Mouse (Mus musculus) stomach, embryonic 14.5 days (tissue): ENCODE data around the gene Iffo1. TPM values are rescaled to one million over a fixed set of nuclear protein-coding genes. Genes with fewer than 3 reads are reported as not detected.

ENCODE experiments used
- ATAC-seq: fragments of 200-750 bp; cut with Nextera tagmentation; 2 replicates; pipeline ENCODE4 v1.8.0; 2017; ENCODE audit warnings: low read depth, moderate TSS enrichment; ENCODE audit not compliant: insufficient number of reproducible peaks, insufficient read depth, low FRiP score
- H3K27ac ChIP-seq: fragments of 300-500 bp; sonication (generic); 2 replicates; pipeline ENCODE4 v1.5.1; 2014; ENCODE audit warnings: mild to moderate bottlenecking, low read length, moderate library complexity, mixed read lengths
- H3K27me3 ChIP-seq: fragments of 300-500 bp; sonication (generic); 2 replicates; pipeline ENCODE4 v1.6.1; 2014; ENCODE audit warnings: low read length, control low read depth, mixed read lengths; ENCODE audit not compliant: control insufficient read depth, insufficient read depth
- H3K36me3 ChIP-seq: fragments of 300-500 bp; sonication (generic); 2 replicates; pipeline ENCODE4 v1.6.1; 2014; ENCODE audit warnings: mild to moderate bottlenecking, control low read depth, low read length, moderate library complexity, mixed read lengths; ENCODE audit not compliant: control insufficient read depth, insufficient read depth
- H3K4me1 ChIP-seq: fragments of 300-500 bp; sonication (generic); 2 replicates; pipeline ENCODE4 v1.6.1; 2014; ENCODE audit warnings: low read length, control low read depth, mixed read lengths; ENCODE audit not compliant: control insufficient read depth, insufficient read depth
- H3K4me2 ChIP-seq: fragments of 300-500 bp; sonication (generic); replicated peaks from 2 replicates; pipeline ENCODE4 v1.6.1; 2014; ENCODE audit warnings: low read depth, low read length, control low read depth
- H3K4me3 ChIP-seq: fragments of 300-500 bp; sonication (generic); 2 replicates; pipeline ENCODE4 v1.5.1; 2014; ENCODE audit warnings: low read depth, low read length, control low read depth
- H3K9ac ChIP-seq: fragments of 300-500 bp; sonication (generic); replicated peaks from 2 replicates; pipeline ENCODE4 v1.6.1; 2014; ENCODE audit warnings: low read depth, mild to moderate bottlenecking, control low read depth, low read length, moderate library complexity, mixed read lengths
- H3K9me3 ChIP-seq: fragments of 300-500 bp; sonication (generic); 2 replicates; pipeline ENCODE4 v1.6.1; 2016; ENCODE audit warnings: low read depth, low read length, control low read depth; ENCODE audit not compliant: control insufficient read depth
- WGBS: fragments of 180-500 bp; shearing (Covaris S2); extraction: QIAGEN DNeasy Blood & Tissue Kit; methylation state at CpG from one replicate; pipeline ENCODE4 v1.1.7; 2014; 5-methylcytosine and 5-hydroxymethylcytosine counted together
- polyA plus RNA-seq: library from polyadenylated mRNA; unstranded; fragments of >200 nt; fragmentation: Nextera tagmentation; extraction: Ambion mirVana; gene quantifications from 2 replicates; pipeline ENCODE4 v1.2.1, GENCODE M21; 2014

The Iffo1 gene
- polyA plus RNA-seq, result 7.4 and 9.2 TPM in 2 replicates

GRCm38 (mm10) chr6:125145001-125145400 is at the start of gene Iffo1:
Gene Iffo1, plus strand, starts transcription at chr6:125145241.
- Histone ChIP-seq H3K4me3 (peak within 1 kb of the TSS; percentile 65), H3K9me3 (no peaks in the 10 kb centered on the region), H3K4me2 (peak within 1 kb of the TSS; percentile 82), H3K4me1 (peaks cover 21% of the 10 kb centered on the region), H3K27me3 (no peaks in the 10 kb centered on the region), H3K36me3 (peaks cover 20% of the 10 kb centered on the region), H3K9ac (peak within 1 kb of the TSS; percentile 72), H3K27ac (peak within 1 kb of the TSS; percentile 84)
- WGBS, result under 1% methylated on average over 16 of the region's 16 CpGs
- ATAC-seq, result peak; percentile 81

- peak; percentile 81 for ATAC-seq
- Histone ChIP-seq H3K27me3 (no peaks in the 10 kb centered on the region), H3K9me3 (no peaks in the 10 kb centered on the region), H3K4me1 (peaks cover 26% of the 10 kb centered on the region), H3K4me2 (peak within 1 kb of the TSS; percentile 95), H3K4me3 (peak within 1 kb of the TSS; percentile 98), H3K36me3 (peaks cover 27% of the 10 kb centered on the region), H3K9ac (peak within 1 kb of the TSS; percentile 96), H3K27ac (peak within 1 kb of the TSS; percentile 95)
- 2% methylated on average over 40 of the region's 45 CpGs for WGBS
These were observed 49.4 kb upstream of the Iffo1 start, which contains the start of gene Chd4 for GRCm38 (mm10) chr6:125095391-125096278. Gene Chd4, plus strand, starts transcription at chr6:125095981.

GRCm38 (mm10) chr6:125096279-125096596 is 48.8 kb upstream of the Iffo1 start:
- Histone ChIP-seq H3K4me2 (peak overlapping the region; percentile 95), H3K4me1 (peaks cover 23% of the 10 kb centered on the region), H3K27me3 (no peaks in the 10 kb centered on the region), H3K9ac (peak overlapping the region; percentile 96), H3K36me3 (peaks cover 33% of the 10 kb centered on the region), H3K27ac (peak overlapping the region; percentile 95), H3K4me3 (peak overlapping the region; percentile 98), H3K9me3 (no peaks in the 10 kb centered on the region)
- ATAC-seq, result no peak
- WGBS, result 0% methylated on average over 22 of the region's 32 CpGs

- Histone ChIP-seq H3K9me3 (no peaks in the 10 kb centered on the region), H3K36me3 (peaks cover 38% of the 10 kb centered on the region), H3K4me3 (peak overlapping the region; percentile 98), H3K9ac (peak overlapping the region; percentile 96), H3K4me1 (peaks cover 23% of the 10 kb centered on the region), H3K27ac (peak overlapping the region; percentile 95), H3K4me2 (peak overlapping the region; percentile 95), H3K27me3 (no peaks in the 10 kb centered on the region)
- ATAC-seq, result peak; percentile 47
- WGBS, result 0% methylated on average over 40 of the region's 44 CpGs
These were observed 48.3 kb upstream of the Iffo1 start for GRCm38 (mm10) chr6:125096597-125097345.

GRCm38 (mm10) chr6:125097346-125097689 is 47.7 kb upstream of the Iffo1 start:
- peak; percentile 6; the same call in 1 of the 2 replicates for ATAC-seq

GRCm38 (mm10) chr6:125097951-125098350 is 47.1 kb upstream of the Iffo1 start:
- Histone ChIP-seq H3K4me1 (peaks cover 23% of the 10 kb centered on the region), H3K4me2 (peak overlapping the region; percentile 95), H3K36me3 (peaks cover 50% of the 10 kb centered on the region), H3K9ac (peak overlapping the region; percentile 96), H3K9me3 (no peaks in the 10 kb centered on the region), H3K27ac (0 out of 2 replicates have a peak overlapping the region, but pooled peaks have one; percentile 95), H3K4me3 (peak overlapping the region; percentile 98), H3K27me3 (no peaks in the 10 kb centered on the region)
- no peak for ATAC-seq
- WGBS, result 47% methylated on average over 8 of the region's 8 CpGs

More at GRCm38 (mm10) chr6:125097346-125097689, 47.7 kb upstream of the Iffo1 start:
- Histone ChIP-seq H3K9ac (peak overlapping the region; percentile 96), H3K4me3 (peak overlapping the region; percentile 98), H3K27ac (peak overlapping the region; percentile 95; the same call in 1 of the 2 replicates), H3K27me3 (no peaks in the 10 kb centered on the region), H3K36me3 (peaks cover 44% of the 10 kb centered on the region), H3K9me3 (no peaks in the 10 kb centered on the region), H3K4me1 (peaks cover 23% of the 10 kb centered on the region), H3K4me2 (peak overlapping the region; percentile 95)
- 3% methylated on average over 12 of the region's 12 CpGs for WGBS

GRCm38 (mm10) chr6:125098513-125098912 is 46.5 kb upstream of the Iffo1 start:
- no peak for ATAC-seq
- Histone ChIP-seq H3K27ac (peak overlapping the region; percentile 7; the same call in 1 of the 2 replicates), H3K27me3 (no peaks in the 10 kb centered on the region), H3K36me3 (peaks cover 52% of the 10 kb centered on the region), H3K4me3 (peak overlapping the region; percentile 98), H3K9ac (peak overlapping the region; percentile 14; the same call in 1 of the 2 replicates), H3K4me1 (peaks cover 23% of the 10 kb centered on the region), H3K9me3 (no peaks in the 10 kb centered on the region), H3K4me2 (peak overlapping the region; percentile 95)
- WGBS, result 47% methylated on average over 3 of the region's 3 CpGs

- Histone ChIP-seq H3K36me3 (peaks cover 62% of the 10 kb centered on the region), H3K27ac (peak overlapping the region; percentile 27; the same call in 1 of the 2 replicates), H3K4me1 (peaks cover 23% of the 10 kb centered on the region), H3K9me3 (no peaks in the 10 kb centered on the region), H3K4me2 (peak overlapping the region; percentile 95), H3K27me3 (no peaks in the 10 kb centered on the region), H3K4me3 (peak overlapping the region; percentile 98; the same call in 1 of the 2 replicates), H3K9ac (no peak overlapping the region)
- ATAC-seq, result no peak
- 37% methylated on average over 5 of the region's 5 CpGs for WGBS
These were observed 45.5 kb upstream of the Iffo1 start for GRCm38 (mm10) chr6:125099421-125099971.
